Mouse (Mus musculus): ENCODE results near the gene Bpifb6. TPM values are rescaled to one million over a fixed set of nuclear protein-coding genes. Genes with fewer than 3 reads are reported as not detected.

Gene Bpifb6
- total and polyA plus RNA-seq, 3 experiments = not detected

GRCm38 (mm10) chr2:153870984-153871383 is 29.2 kb upstream of the Bpifb6 start, which contains the start of gene Sun5:
Gene Sun5 (minus strand): TSS chr2:153871084.
- TF ChIP-seq KAT2A (conservative IDR thresholded peaks at IDR 0.05; ENCODE audit: low read depth, low read length) = no peak
- TF ChIP-seq MYB (IDR thresholded peaks at IDR 0.05; ENCODE audit: low read depth, low read length) = no peak
- no peak for TF ChIP-seq TCF12 (IDR thresholded peaks at IDR 0.05; ENCODE audit: low read depth, low read length)
- no peak for TF ChIP-seq ZC3H11A (IDR thresholded peaks at IDR 0.05; ENCODE audit: low read depth, low read length)
- TF ChIP-seq MAX (IDR thresholded peaks at IDR 0.05; ENCODE audit: low read length) = no peak
- no peak for TF ChIP-seq POLR2AphosphoS5 (IDR thresholded peaks at IDR 0.05; ENCODE audit: borderline replicate concordance, low read depth, low read length)
- TF ChIP-seq CHD1 (IDR thresholded peaks at IDR 0.05; ENCODE audit: low read depth, low read length) = no peak
- no peak for TF ChIP-seq TAL1 (IDR thresholded peaks at IDR 0.05; ENCODE audit: low read length)
- no peak for TF ChIP-seq E2F4 (IDR thresholded peaks at IDR 0.05; ENCODE audit: borderline replicate concordance, low read depth, low read length)
- no peak for TF ChIP-seq ELF1 (IDR thresholded peaks at IDR 0.05; ENCODE audit: low read depth, low read length)
- no peak for TF ChIP-seq ZKSCAN1 (IDR thresholded peaks at IDR 0.05; ENCODE audit: low read depth, low read length)
- no peaks in the 10 kb centered on the region for H3K79me2 ChIP-seq (ENCODE audit: control insufficient read depth, insufficient read depth, low read length, poor library complexity)

GRCm38 (mm10) chr2:153874745-153875144 is 25.4 kb upstream of the Bpifb6 start, which contains the start of gene Bpifb2:
Gene Bpifb2 (plus strand): TSS chr2:153875045.
- Histone ChIP-seq H3K79me2 (ENCODE audit: control insufficient read depth, insufficient read depth, low read length, poor library complexity) (no peaks in the 10 kb centered on the region), H3K9me3 (replicated peaks; ENCODE audit: insufficient read depth, low read length) (no peaks in the 10 kb centered on the region), H3K4me3 (ENCODE audit: control insufficient read depth in 1 of 2, insufficient read depth in 1 of 2, low read depth in 2 of 2, low read length in 2 of 2) (no peak within 1 kb of the TSS), H3K27me3 (ENCODE audit: control insufficient read depth in 1 of 2, insufficient read depth in 2 of 2, low read length in 2 of 2) (no peaks in the 10 kb centered on the region; a peak in 1 of 4 replicates), H3K36me3 (ENCODE audit: control insufficient read depth in 1 of 2, insufficient read depth in 2 of 2, low read length in 2 of 2) (no peaks in the 10 kb centered on the region), H3K27ac (ENCODE audit: control insufficient read depth, low read depth, low read length) (no peak within 1 kb of the TSS), H3K4me1 (ENCODE audit: control insufficient read depth in 1 of 2, insufficient read depth in 2 of 2, low read length in 2 of 2) (no peaks in the 10 kb centered on the region), H3K9ac (ENCODE audit: control insufficient read depth, low read depth, low read length, poor library complexity, severe bottlenecking) (no peak within 1 kb of the TSS)
- TF ChIP-seq ZKSCAN1 (IDR thresholded peaks at IDR 0.05; ENCODE audit: low read depth, low read length) = no peak
- no peak for TF ChIP-seq TCF12 (IDR thresholded peaks at IDR 0.05; ENCODE audit: low read depth, low read length)
- no peak for TF ChIP-seq KAT2A (conservative IDR thresholded peaks at IDR 0.05; ENCODE audit: low read depth, low read length)
- TF ChIP-seq ETS1 (IDR thresholded peaks at IDR 0.05; ENCODE audit: low read depth, low read length) = no peak
- TF ChIP-seq ZMIZ1 (IDR thresholded peaks at IDR 0.05; ENCODE audit: low read depth, low read length) = no peak
- no peak for DNase-seq (ENCODE audit: low read depth, low spot score)

More at GRCm38 (mm10) chr2:153870984-153871383, 29.2 kb upstream of the Bpifb6 start, which contains the start of gene Sun5:
- Histone ChIP-seq H3K4me3 (ENCODE audit: control insufficient read depth in 1 of 2, insufficient read depth in 1 of 2, low read depth in 2 of 2, low read length in 2 of 2) (no peak within 1 kb of the TSS), H3K9me3 (replicated peaks; ENCODE audit: insufficient read depth, low read length) (no peaks in the 10 kb centered on the region), H3K27me3 (ENCODE audit: control insufficient read depth in 1 of 2, insufficient read depth in 2 of 2, low read length in 2 of 2) (no peaks in the 10 kb centered on the region; a peak in 1 of 4 replicates), H3K36me3 (ENCODE audit: control insufficient read depth in 1 of 2, insufficient read depth in 2 of 2, low read length in 2 of 2) (no peaks in the 10 kb centered on the region), H3K9ac (ENCODE audit: control insufficient read depth, low read depth, low read length, poor library complexity, severe bottlenecking) (no peak within 1 kb of the TSS), H3K4me1 (ENCODE audit: control insufficient read depth in 1 of 2, insufficient read depth in 2 of 2, low read length in 2 of 2) (no peaks in the 10 kb centered on the region), H3K27ac (ENCODE audit: control insufficient read depth, low read depth, low read length) (no peak within 1 kb of the TSS)
- no peak for DNase-seq (ENCODE audit: low read depth, low spot score)

- TF ChIP-seq POLR2AphosphoS5 (IDR thresholded peaks at IDR 0.05; ENCODE audit: borderline replicate concordance, low read depth, low read length) (no peak), RCOR1 (IDR thresholded peaks at IDR 0.05; ENCODE audit: low read depth, low read length) (no peak), ZC3H11A (IDR thresholded peaks at IDR 0.05; ENCODE audit: low read depth, low read length) (no peak), E2F4 (IDR thresholded peaks at IDR 0.05; ENCODE audit: borderline replicate concordance, low read depth, low read length) (no peak), MAZ (IDR thresholded peaks at IDR 0.05; ENCODE audit: low read depth, low read length) (no peak), CTCF (IDR thresholded peaks at IDR 0.05 in 2 of 3, conservative IDR thresholded peaks at IDR 0.05 in 1 of 3; ENCODE audit: control insufficient read depth in 1 of 3, insufficient read depth in 1 of 3, low read depth in 2 of 3, low read length in 3 of 3, poor library complexity in 1 of 3, severe bottlenecking in 1 of 3) (no peak), MYC (IDR thresholded peaks at IDR 0.05; ENCODE audit: low read depth, low read length) (no peak), POLR2AphosphoS2 (IDR thresholded peaks at IDR 0.05; ENCODE audit: low read length) (no peak), EP300 (IDR thresholded peaks at IDR 0.05; ENCODE audit: low read depth in 1 of 2, low read length in 2 of 2) (no peak), KAT2A (conservative IDR thresholded peaks at IDR 0.05; ENCODE audit: low read depth, low read length) (no peak), MYB (IDR thresholded peaks at IDR 0.05; ENCODE audit: low read depth, low read length) (no peak), TCF12 (IDR thresholded peaks at IDR 0.05; ENCODE audit: low read depth, low read length) (no peak), UBTF (IDR thresholded peaks at IDR 0.05; ENCODE audit: borderline replicate concordance, insufficient read depth, low read depth, low read length) (no peak), MEF2A (IDR thresholded peaks at IDR 0.05; ENCODE audit: extremely low read depth, insufficient replicate concordance, low read depth, low read length, poor library complexity, severe bottlenecking) (no peak)
- H3K9ac ChIP-seq (ENCODE audit: control insufficient read depth, low read depth, low read length, poor library complexity, severe bottlenecking) = no peak overlapping the region
- no peaks in the 10 kb centered on the region for H3K4me1 ChIP-seq (ENCODE audit: control insufficient read depth in 1 of 2, insufficient read depth in 2 of 2, low read length in 2 of 2)
- no peaks in the 10 kb centered on the region for H3K36me3 ChIP-seq (ENCODE audit: control insufficient read depth in 1 of 2, insufficient read depth in 2 of 2, low read length in 2 of 2)
- H3K79me2 ChIP-seq (ENCODE audit: control insufficient read depth, insufficient read depth, low read length, poor library complexity) = no peaks in the 10 kb centered on the region
- H3K9me3 ChIP-seq (replicated peaks; ENCODE audit: insufficient read depth, low read length) = no peaks in the 10 kb centered on the region
- no peak overlapping the region for H3K27ac ChIP-seq (ENCODE audit: control insufficient read depth, low read depth, low read length)
- no peak for DNase-seq (ENCODE audit: low read depth, low spot score)
- H3K4me3 ChIP-seq (ENCODE audit: control insufficient read depth in 1 of 2, insufficient read depth in 1 of 2, low read depth in 2 of 2, low read length in 2 of 2) = no peak overlapping the region
- no peaks in the 10 kb centered on the region for H3K27me3 ChIP-seq (ENCODE audit: control insufficient read depth in 1 of 2, insufficient read depth in 2 of 2, low read length in 2 of 2)
These were observed 1.1 kb upstream of the Bpifb6 start for GRCm38 (mm10) chr2:153899111-153899510.
